Mouse (Mus musculus): ENCODE measurements around the gene Dnah12.
"Not testable (repeated sequence)": the region's sequence is repeated elsewhere in the genome, so short reads cannot be mapped to it uniquely, and the experiment has no call there.

- TF ChIP-seq CTCF, EP300 (IDR thresholded peaks at IDR 0.05; ENCODE audit: low read depth): not testable (repeated sequence)
Measured at GRCm38 (mm10) chr14:26910461-26910860, 217.4 kb downstream of the Dnah12 start.
